Mouse (Mus musculus): ENCODE measurements around the gene Magi2.

Gene Magi2

GRCm38 (mm10) chr5:20074867-20075266 lies 848.0 kb downstream of the Magi2 start:
- DNase-seq (ENCODE audit: low read depth, low spot score) = no peak

GRCm38 (mm10) chr5:20078931-20079330 lies 852.1 kb downstream of the Magi2 start:
- DNase-seq (ENCODE audit: low read depth, low spot score) = no peak

GRCm38 (mm10) chr5:20080605-20081309 lies 853.9 kb downstream of the Magi2 start:
- DNase-seq (ENCODE audit: low read depth, low spot score) = no peak

- DNase-seq (ENCODE audit: low read depth, low spot score) = no peak
Measured at GRCm38 (mm10) chr5:20082368-20082767, 855.5 kb downstream of the Magi2 start.

GRCm38 (mm10) chr5:20087083-20087482 lies 860.2 kb downstream of the Magi2 start:
- DNase-seq (ENCODE audit: low read depth, low spot score) = no peak

GRCm38 (mm10) chr5:20103869-20104268 lies 877.0 kb downstream of the Magi2 start:
- no peak for DNase-seq (ENCODE audit: low read depth, low spot score)

- DNase-seq (ENCODE audit: low read depth, low spot score) = no peak
Measured at GRCm38 (mm10) chr5:20104496-20104895, 877.7 kb downstream of the Magi2 start.

GRCm38 (mm10) chr5:20109496-20109895 lies 882.7 kb downstream of the Magi2 start:
- DNase-seq (ENCODE audit: low read depth, low spot score) = no peak

- no peak for DNase-seq (ENCODE audit: low read depth, low spot score)
Measured at GRCm38 (mm10) chr5:20117156-20117555, 890.3 kb downstream of the Magi2 start.

GRCm38 (mm10) chr5:20140235-20140634 lies 913.4 kb downstream of the Magi2 start:
- no peak for DNase-seq (ENCODE audit: low read depth, low spot score)

- no peak for DNase-seq (ENCODE audit: low read depth, low spot score)
Measured at GRCm38 (mm10) chr5:20140662-20141444, 914.0 kb downstream of the Magi2 start.

GRCm38 (mm10) chr5:20153359-20154125 lies 926.7 kb downstream of the Magi2 start:
- no peak for DNase-seq (ENCODE audit: low read depth, low spot score)

- DNase-seq (ENCODE audit: low read depth, low spot score) = no peak
Measured at GRCm38 (mm10) chr5:20196765-20197164, 969.9 kb downstream of the Magi2 start.

- no peak for DNase-seq (ENCODE audit: low read depth, low spot score)
Measured at GRCm38 (mm10) chr5:20197395-20197794, 970.6 kb downstream of the Magi2 start.

- no peak for DNase-seq (ENCODE audit: low read depth, low spot score)
Measured at GRCm38 (mm10) chr5:20201348-20201747, 974.5 kb downstream of the Magi2 start.

- DNase-seq (ENCODE audit: low read depth, low spot score) = no peak
Measured at GRCm38 (mm10) chr5:20208110-20208509, 981.3 kb downstream of the Magi2 start.

- DNase-seq (ENCODE audit: low read depth, low spot score) = no peak
Measured at GRCm38 (mm10) chr5:20213299-20213698, 986.5 kb downstream of the Magi2 start.

GRCm38 (mm10) chr5:20226471-20227210 lies 999.8 kb downstream of the Magi2 start:
- DNase-seq (ENCODE audit: low read depth, low spot score) = no peak

GRCm38 (mm10) chr5:20227912-20228762 lies 1001.3 kb downstream of the Magi2 start:
- DNase-seq (ENCODE audit: low read depth, low spot score) = no peak

GRCm38 (mm10) chr5:20231908-20232307 lies 1005.1 kb downstream of the Magi2 start:
- DNase-seq (ENCODE audit: low read depth, low spot score) = no peak

- no peak for DNase-seq (ENCODE audit: low read depth, low spot score)
Measured at GRCm38 (mm10) chr5:20241523-20241922, 1014.7 kb downstream of the Magi2 start.

All from c-Kit-negative CD71-positive TER-119-positive erythroid progenitor cells, embryonic 14.5 days (primary cell).